ENCODE assay signal across 8 mouse cellular contexts in the genomic region with DNA sequence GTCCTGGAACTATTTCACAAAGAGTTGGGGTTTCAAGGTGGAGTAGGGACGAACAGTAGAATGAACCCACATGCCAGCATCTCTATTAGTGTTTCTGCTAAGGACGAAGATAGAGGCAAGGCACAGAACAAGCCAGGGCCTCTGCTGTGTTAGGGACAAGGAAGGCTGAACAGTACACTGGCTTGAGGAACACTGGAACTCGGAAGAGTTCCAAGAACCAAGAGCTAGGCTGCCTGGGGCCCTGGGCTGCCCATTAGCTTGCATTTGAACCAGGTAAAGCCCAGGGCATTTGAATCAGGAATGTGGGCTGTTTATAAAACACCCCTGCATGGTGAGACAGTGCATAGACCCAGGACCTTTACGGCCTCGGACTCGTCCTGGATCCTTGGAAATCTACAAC. TPM values are rescaled to one million over a fixed set of nuclear protein-coding genes. Genes with fewer than 3 reads are reported as not detected.
DNase-seq lines count a peak whose midpoint lies in the region; ATAC-seq and TF ChIP-seq lines count a peak whose summit lies in the region.

No protein-coding gene starts in this region.

- no peaks in the 10 kb centered on the region for H3K27me3 ChIP-seq in lung, embryonic 14.5 days (ENCODE audit: insufficient read depth, low read length)
- H3K27me3 ChIP-seq in forebrain, embryonic 12.5 days, result peaks cover 14% of the 10 kb centered on the region
- no peaks in the 10 kb centered on the region for H3K27me3 ChIP-seq in limb, embryonic 11.5 days (ENCODE audit: control insufficient read depth, insufficient read depth, low read length)

- 0 out of 2 replicates have a peak, but pooled peaks cover 3% of the 10 kb centered on the region for H3K36me3 ChIP-seq in lung, embryonic 14.5 days (ENCODE audit: insufficient read depth)
- H3K36me3 ChIP-seq in forebrain, embryonic 12.5 days (replicated peaks), result peaks cover 6% of the 10 kb centered on the region; the same call in 1 of the 2 replicates
- H3K36me3 ChIP-seq in limb, embryonic 11.5 days (ENCODE audit: control insufficient read depth, insufficient read depth, low read length), result peaks cover 3% of the 10 kb centered on the region; the same call in 1 of the 2 replicates

- WGBS in lung, embryonic 14.5 days, result 29% methylated on average over 6 of the region's 6 CpGs
- WGBS in forebrain, embryonic 12.5 days, result 27% methylated on average over 6 of the region's 6 CpGs
- WGBS in limb, embryonic 11.5 days, result 35% methylated on average over 6 of the region's 6 CpGs
- WGBS in olfactory bulb, adult 2 months, result 34% methylated on average over 6 of the region's 6 CpGs

- H3K4me1 ChIP-seq in lung, embryonic 14.5 days (ENCODE audit: insufficient read depth), result peaks cover 12% of the 10 kb centered on the region
- peaks cover 22% of the 10 kb centered on the region for H3K4me1 ChIP-seq in forebrain, embryonic 12.5 days
- peaks cover 19% of the 10 kb centered on the region for H3K4me1 ChIP-seq in limb, embryonic 11.5 days (ENCODE audit: control insufficient read depth, insufficient read depth, low read length)
- peaks cover 26% of the 10 kb centered on the region for H3K4me1 ChIP-seq in olfactory bulb, adult 2 months (ENCODE audit: control insufficient read depth, insufficient read depth, low read length)

- H3K4me3 ChIP-seq in lung, embryonic 14.5 days (ENCODE audit: low read depth, low read length), result peak overlapping the region; percentile 78
- H3K4me3 ChIP-seq in forebrain, embryonic 12.5 days (replicated peaks), result peak overlapping the region; percentile 92
- H3K4me3 ChIP-seq in limb, embryonic 11.5 days (ENCODE audit: low read depth, low read length), result peak overlapping the region; percentile 79
- H3K4me3 ChIP-seq in olfactory bulb, adult 2 months (ENCODE audit: insufficient read depth, low read depth, low read length), result 0 out of 2 replicates have a peak overlapping the region, but pooled peaks have one; percentile 98

- TF ChIP-seq CTCF in lung, embryonic 14.5 days (IDR thresholded peaks at IDR 0.05; ENCODE audit: low read depth), result no peak
- no peak for TF ChIP-seq CTCF in olfactory bulb, adult 2 months (IDR thresholded peaks at IDR 0.05; ENCODE audit: insufficient read depth, low read depth, low read length)

- peak overlapping the region; percentile 77 for H3K9ac ChIP-seq in lung, embryonic 14.5 days
- H3K9ac ChIP-seq in forebrain, embryonic 12.5 days, result peak overlapping the region; percentile 93; the same call in 1 of the 2 replicates
- peak overlapping the region; percentile 73 for H3K9ac ChIP-seq in limb, embryonic 11.5 days (ENCODE audit: low read length)

- H3K27ac ChIP-seq in lung, embryonic 14.5 days (ENCODE audit: low read depth), result no peak overlapping the region
- peak overlapping the region; percentile 93; the same call in 1 of the 2 replicates for H3K27ac ChIP-seq in forebrain, embryonic 12.5 days
- H3K27ac ChIP-seq in limb, embryonic 11.5 days (replicated peaks; ENCODE audit: low read depth, low read length), result no peak overlapping the region
- no peak overlapping the region for H3K27ac ChIP-seq in olfactory bulb, adult 2 months (ENCODE audit: insufficient read depth, low read depth, low read length)

- H3K4me2 ChIP-seq in lung, embryonic 14.5 days, result peak overlapping the region; percentile 95
- peak overlapping the region; percentile 94 for H3K4me2 ChIP-seq in forebrain, embryonic 12.5 days
- H3K4me2 ChIP-seq in limb, embryonic 11.5 days (ENCODE audit: low read depth, severe bottlenecking), result peak overlapping the region; percentile 96

- DNase-seq in lung, embryonic 14.5 days, result peak; percentile 40
- no peak for DNase-seq in lung, postnatal 10 days
- no peak for DNase-seq in limb, embryonic 11.5 days (ENCODE audit: low spot score)
- no peak for DNase-seq in urinary bladder, postnatal 25 days (ENCODE audit: low spot score)
- DNase-seq in thymus, postnatal 14 days, result no peak
- no peak for DNase-seq in adrenal gland, adult 18-20 months (ENCODE audit: low spot score in 2 of 2)

- H3K9me3 ChIP-seq in lung, embryonic 14.5 days (ENCODE audit: low read depth, low read length), result peaks cover 7% of the 10 kb centered on the region; the same call in 1 of the 2 replicates
- peaks cover 5% of the 10 kb centered on the region; the same call in 1 of the 2 replicates for H3K9me3 ChIP-seq in forebrain, embryonic 12.5 days
- H3K9me3 ChIP-seq in limb, embryonic 11.5 days (ENCODE audit: control insufficient read depth, low read length), result 0 out of 2 replicates have a peak, but pooled peaks cover 2% of the 10 kb centered on the region

- no peak for ATAC-seq in lung, embryonic 14.5 days (ENCODE audit: insufficient read depth)
- no peak for ATAC-seq in forebrain, embryonic 12.5 days (ENCODE audit: low FRiP score)
- no peak for ATAC-seq in limb, embryonic 11.5 days (ENCODE audit: insufficient number of reproducible peaks, low FRiP score, low TSS enrichment, low read depth)

- TF ChIP-seq POLR2A in olfactory bulb, adult 2 months (IDR thresholded peaks at IDR 0.05; ENCODE audit: insufficient read depth, low read depth, low read length), result no peak

RNA-seq across cellular contexts. Expression of a gene that starts 0.9 kb away (rescaled TPM):
- 18.2 and 21.3 TPM in 2 replicates for polyA plus RNA-seq in lung, embryonic 14.5 days (2014; fragmentation: Nextera tagmentation; extraction: Ambion mirVana)
- 44.7 and 49.9 TPM in 2 replicates for polyA plus RNA-seq in forebrain, embryonic 12.5 days (2016; fragmentation: Nextera tagmentation; extraction: Ambion mirVana)
- polyA plus RNA-seq in limb, embryonic 11.5 days (2014; fragmentation: Nextera tagmentation; extraction: Ambion mirVana), result 14.0 and 17.3 TPM in 2 replicates
- polyA plus RNA-seq in olfactory bulb, adult 2 months (2012; ENCODE audit: insufficient read depth, insufficient read length, low replicate concordance, missing spikeins), result 30.0 TPM in 1 of 2 replicates, not detected in the other
- 10 to 100 TPM; 44.7 to 59.1 TPM for total RNA-seq in adrenal gland, adult 18-20 months (2021)
